Mouse (Mus musculus) embryonic stem cell, embryonic (primary cell): Measurements from ENCODE around the gene Ptpn21.

Source experiments
- CTCF ChIA-PET, 4 experiments: fragments of 300-600 bp in 2 of 4; fragments of 350-600 bp in 2 of 4; sonication (Branson Sonifier 250); formaldehyde crosslinking; loops; one replicate each; lab custom pipeline; 2022; ENCODE audit warnings: inconsistent platforms in 2 of 4; lab: Charles Lee
- POLR2A ChIA-PET, 4 experiments: fragments of 300-600 bp in 2 of 4; fragments of 350-600 bp in 2 of 4; sonication (Branson Sonifier 250); formaldehyde crosslinking; loops; one replicate each; lab custom pipeline; 2022; ENCODE audit warnings: antibody characterized with exemption in 4 of 4, inconsistent platforms in 1 of 4; lab: Charles Lee

Ptpn21 gene

GRCm38 (mm10) chr12:98628260-98628970 lies 108.8 kb downstream of the Ptpn21 start:
- CTCF ChIA-PET, result interaction anchor here in 3 of 4 experiments (0.6 to 1.2 kb wide), 9 partner anchors 17 to 601 kb away, joined by 3 to 5 read pairs (median 3); no protein-coding TSS in a partner anchor
- POLR2A ChIA-PET, result interaction anchor here in 3 of 4 experiments (0.5 to 2.4 kb wide), 16 partner anchors 11 to 369 kb away, joined by 3 to 8 read pairs (median 4); partner anchors contain the start of gene Galc (in 3 of the 3)

- POLR2A ChIA-PET, result interaction anchor here in 3 of 4 experiments (0.5 to 2.4 kb wide), 14 partner anchors 11 to 368 kb away, joined by 3 to 8 read pairs (median 4); partner anchors contain the start of gene Galc (in 3 of the 3)
These were observed 109.6 kb downstream of the Ptpn21 start, which contains the start of gene Spata7 for GRCm38 (mm10) chr12:98627392-98628259. Gene Spata7, plus strand, starts transcription at chr12:98628157.

More at GRCm38 (mm10) chr12:98627392-98628259, 109.6 kb downstream of the Ptpn21 start, which contains the start of gene Spata7:
- CTCF ChIA-PET, result interaction anchor here in 3 of 4 experiments (0.6 to 1.2 kb wide), 9 partner anchors 18 to 601 kb away, joined by 3 to 5 read pairs (median 3); no protein-coding TSS in a partner anchor
